Mouse (Mus musculus): ENCODE data around the gene Arhgef16. TPM values are rescaled to one million over a fixed set of nuclear protein-coding genes. Genes with fewer than 3 reads are reported as not detected.

Gene Arhgef16
- polyA plus RNA-seq, 2 experiments, result 4.2 to 6.2 TPM

DNA sequence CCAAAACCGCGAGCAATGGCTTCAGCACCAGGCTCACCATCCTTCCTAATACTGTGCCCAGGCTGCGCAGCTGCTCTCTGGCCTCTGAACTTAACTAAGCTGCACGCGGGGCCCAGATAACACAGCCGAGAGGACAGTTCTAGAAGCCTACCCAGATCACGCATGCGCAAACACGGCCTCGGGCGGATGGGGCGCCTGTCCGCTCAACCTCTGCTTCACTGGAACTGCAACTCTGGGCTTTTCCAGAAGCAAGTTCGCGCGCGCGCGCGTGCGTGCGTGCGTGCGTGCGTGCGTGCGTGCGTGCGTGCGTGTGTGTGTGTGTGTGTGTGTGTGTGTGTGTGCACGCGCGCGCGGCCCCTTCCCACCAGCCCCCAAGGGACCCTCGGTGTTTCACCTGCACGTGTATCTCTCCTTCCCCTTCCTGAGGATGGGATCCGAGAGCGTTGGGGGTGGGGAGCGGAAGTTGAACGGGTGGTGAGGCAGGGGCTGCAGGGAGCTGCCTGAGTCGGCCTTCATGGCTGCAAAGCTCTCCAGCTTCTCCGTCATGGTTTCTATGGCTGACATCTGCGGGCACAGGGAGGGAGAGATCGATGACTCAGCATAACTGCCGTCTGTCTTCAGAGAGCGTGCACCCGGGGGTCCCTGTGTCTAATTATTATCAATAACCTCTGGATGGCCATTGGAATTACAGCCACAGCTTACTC, 33.4 kb upstream of the Arhgef16 start:
- Histone ChIP-seq H3K9me3 (ENCODE audit: control insufficient read depth, low read length) (no peaks in the 10 kb centered on the region), H3K4me3 (replicated peaks; ENCODE audit: low read length) (peak overlapping the region; percentile 7; the same call in 1 of the 2 replicates), H3K9ac (ENCODE audit: low read depth, low read length, severe bottlenecking) (no peak overlapping the region), H3K27ac (replicated peaks; ENCODE audit: low read depth, low read length) (no peak overlapping the region), H3K36me3 (ENCODE audit: control insufficient read depth, insufficient read depth, low read length) (peaks cover 31% of the 10 kb centered on the region), H3K4me2 (replicated peaks; ENCODE audit: low read depth, low read length, severe bottlenecking) (0 out of 2 replicates have a peak overlapping the region, but pooled peaks have one; percentile 17), H3K27me3 (ENCODE audit: control insufficient read depth, insufficient read depth, low read length) (no peaks in the 10 kb centered on the region), H3K4me1 (ENCODE audit: control insufficient read depth, insufficient read depth, low read length) (peaks cover 12% of the 10 kb centered on the region)
- no peak for DNase-seq (ENCODE audit: low spot score)
- no peak for TF ChIP-seq POLR2A (IDR thresholded peaks at IDR 0.05; ENCODE audit: borderline replicate concordance, extremely low read depth, insufficient read depth, insufficient read length)
- 62% methylated on average over 41 of the region's 48 CpGs for WGBS
- ATAC-seq (ENCODE audit: low FRiP score, low read depth), result no peak

- H3K27ac ChIP-seq (replicated peaks; ENCODE audit: low read depth, low read length), result no peak overlapping the region
- peaks cover 16% of the 10 kb centered on the region for H3K4me1 ChIP-seq (ENCODE audit: control insufficient read depth, insufficient read depth, low read length)
- 61% methylated on average over 8 of the region's 8 CpGs for WGBS
- peaks cover 27% of the 10 kb centered on the region for H3K36me3 ChIP-seq (ENCODE audit: control insufficient read depth, insufficient read depth, low read length)
- DNase-seq (ENCODE audit: low spot score) (no peak), ATAC-seq (ENCODE audit: low FRiP score, low read depth) (no peak)
- H3K4me2 ChIP-seq (replicated peaks; ENCODE audit: low read depth, low read length, severe bottlenecking), result no peak overlapping the region
- no peak overlapping the region for H3K4me3 ChIP-seq (replicated peaks; ENCODE audit: low read length)
- no peak for TF ChIP-seq POLR2A (IDR thresholded peaks at IDR 0.05; ENCODE audit: borderline replicate concordance, extremely low read depth, insufficient read depth, insufficient read length)
- no peaks in the 10 kb centered on the region for H3K27me3 ChIP-seq (ENCODE audit: control insufficient read depth, insufficient read depth, low read length)
- H3K9ac ChIP-seq (ENCODE audit: low read depth, low read length, severe bottlenecking), result peak overlapping the region; percentile 16; the same call in 1 of the 2 replicates
- H3K9me3 ChIP-seq (ENCODE audit: control insufficient read depth, low read length), result no peaks in the 10 kb centered on the region
These were observed 31.8 kb upstream of the Arhgef16 start for GRCm38 (mm10) chr4:154333300-154333699.

DNA sequence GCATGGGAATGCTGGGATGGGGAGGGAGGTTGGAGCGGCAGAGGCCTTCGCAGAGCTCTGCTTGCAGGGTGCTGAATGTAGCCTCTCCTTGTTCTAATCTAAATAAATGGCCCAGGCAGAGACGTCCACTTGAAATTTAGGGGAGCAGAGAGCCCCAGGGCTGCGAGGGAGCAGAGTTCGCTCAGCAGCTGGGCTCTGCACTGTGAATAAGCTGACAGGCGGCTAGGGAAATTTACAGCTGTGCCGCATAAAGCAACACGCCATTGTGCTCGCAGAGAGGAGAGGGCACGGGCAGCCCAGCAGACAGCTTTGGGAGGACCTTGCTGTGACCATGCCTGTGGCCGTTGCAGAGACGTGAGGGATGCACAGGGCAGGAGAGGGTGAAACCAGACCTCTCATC, 29.8 kb upstream of the Arhgef16 start:
- Histone ChIP-seq H3K27me3 (ENCODE audit: control insufficient read depth, insufficient read depth, low read length) (no peaks in the 10 kb centered on the region), H3K4me2 (replicated peaks; ENCODE audit: low read depth, low read length, severe bottlenecking) (no peak overlapping the region), H3K27ac (replicated peaks; ENCODE audit: low read depth, low read length) (no peak overlapping the region), H3K36me3 (ENCODE audit: control insufficient read depth, insufficient read depth, low read length) (peaks cover 40% of the 10 kb centered on the region), H3K4me3 (replicated peaks; ENCODE audit: low read length) (no peak overlapping the region), H3K9ac (ENCODE audit: low read depth, low read length, severe bottlenecking) (no peak overlapping the region), H3K9me3 (ENCODE audit: control insufficient read depth, low read length) (no peaks in the 10 kb centered on the region), H3K4me1 (ENCODE audit: control insufficient read depth, insufficient read depth, low read length) (peaks cover 12% of the 10 kb centered on the region)
- TF ChIP-seq POLR2A (IDR thresholded peaks at IDR 0.05; ENCODE audit: borderline replicate concordance, extremely low read depth, insufficient read depth, insufficient read length), result no peak
- WGBS, result 29% methylated on average over 12 of the region's 12 CpGs
- ATAC-seq (ENCODE audit: low FRiP score, low read depth), result no peak
- DNase-seq (ENCODE audit: low spot score), result no peak

DNA sequence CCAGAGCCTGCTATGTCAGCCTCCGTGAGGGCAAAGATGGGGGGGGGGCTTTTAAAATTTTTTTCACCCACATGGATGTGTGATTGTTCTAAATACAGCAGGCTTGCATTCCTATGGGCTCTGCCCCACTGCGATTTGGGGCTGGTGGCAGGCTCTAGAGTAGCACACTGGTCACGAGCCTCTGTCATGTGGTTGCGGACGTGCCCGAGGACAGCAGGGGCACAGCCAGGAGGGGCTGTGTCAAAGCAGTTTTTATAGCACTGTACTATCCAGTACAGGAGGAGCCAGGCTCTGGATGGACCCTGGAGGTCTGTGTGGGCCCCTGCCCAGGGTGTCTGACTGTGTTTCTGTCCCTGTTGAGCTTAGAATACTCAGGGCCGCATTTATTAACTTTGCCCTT, 28.5 kb upstream of the Arhgef16 start:
- no peaks in the 10 kb centered on the region for H3K9me3 ChIP-seq (ENCODE audit: control insufficient read depth, low read length)
- H3K36me3 ChIP-seq (ENCODE audit: control insufficient read depth, insufficient read depth, low read length), result peaks cover 46% of the 10 kb centered on the region
- H3K9ac ChIP-seq (ENCODE audit: low read depth, low read length, severe bottlenecking), result no peak overlapping the region
- no peaks in the 10 kb centered on the region for H3K27me3 ChIP-seq (ENCODE audit: control insufficient read depth, insufficient read depth, low read length)
- no peak for DNase-seq (ENCODE audit: low spot score)
- H3K4me3 ChIP-seq (replicated peaks; ENCODE audit: low read length), result no peak overlapping the region
- H3K4me2 ChIP-seq (replicated peaks; ENCODE audit: low read depth, low read length, severe bottlenecking), result no peak overlapping the region
- H3K4me1 ChIP-seq (ENCODE audit: control insufficient read depth, insufficient read depth, low read length), result peaks cover 12% of the 10 kb centered on the region
- 77% methylated on average over 7 of the region's 7 CpGs for WGBS
- ATAC-seq (ENCODE audit: low FRiP score, low read depth), result no peak
- TF ChIP-seq POLR2A (IDR thresholded peaks at IDR 0.05; ENCODE audit: borderline replicate concordance, extremely low read depth, insufficient read depth, insufficient read length), result no peak
- no peak overlapping the region for H3K27ac ChIP-seq (replicated peaks; ENCODE audit: low read depth, low read length)

DNA sequence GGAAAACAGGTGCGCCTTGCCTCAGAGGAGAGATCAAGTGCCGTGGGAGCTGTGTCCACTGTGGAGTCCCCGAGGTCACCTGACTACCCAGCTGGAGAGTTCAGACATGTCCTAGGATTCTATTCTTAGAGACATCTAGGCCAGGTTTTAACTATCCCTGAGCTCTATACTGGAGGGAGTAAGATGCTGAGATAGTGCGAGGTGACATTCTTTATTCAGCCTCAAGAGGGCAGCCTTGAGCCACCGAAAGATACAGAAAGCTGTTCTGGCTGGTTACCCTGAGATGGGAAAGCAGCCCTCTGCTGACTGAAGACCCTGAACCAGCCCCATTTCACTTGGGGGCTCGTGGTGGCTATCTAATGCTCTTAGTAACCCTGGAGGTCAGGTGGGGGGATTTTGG, 27.4 kb upstream of the Arhgef16 start:
- H3K4me1 ChIP-seq (ENCODE audit: control insufficient read depth, insufficient read depth, low read length), result peaks cover 12% of the 10 kb centered on the region
- peak; percentile 83 for DNase-seq (ENCODE audit: low spot score)
- H3K9ac ChIP-seq (ENCODE audit: low read depth, low read length, severe bottlenecking), result no peak overlapping the region
- no peak overlapping the region for H3K27ac ChIP-seq (replicated peaks; ENCODE audit: low read depth, low read length)
- no peak overlapping the region for H3K4me2 ChIP-seq (replicated peaks; ENCODE audit: low read depth, low read length, severe bottlenecking)
- TF ChIP-seq POLR2A (IDR thresholded peaks at IDR 0.05; ENCODE audit: borderline replicate concordance, extremely low read depth, insufficient read depth, insufficient read length), result no peak
- WGBS, result 10% methylated on average over 6 of the region's 6 CpGs
- peaks cover 43% of the 10 kb centered on the region for H3K36me3 ChIP-seq (ENCODE audit: control insufficient read depth, insufficient read depth, low read length)
- H3K4me3 ChIP-seq (replicated peaks; ENCODE audit: low read length), result no peak overlapping the region
- no peaks in the 10 kb centered on the region for H3K9me3 ChIP-seq (ENCODE audit: control insufficient read depth, low read length)
- no peaks in the 10 kb centered on the region for H3K27me3 ChIP-seq (ENCODE audit: control insufficient read depth, insufficient read depth, low read length)
- peak; percentile 45; the same call in 1 of the 2 replicates for ATAC-seq (ENCODE audit: low FRiP score, low read depth)

Data from limb, embryonic 14.5 days (tissue).